Mouse (Mus musculus): ENCODE data around the gene Spryd4. TPM values are rescaled to one million over a fixed set of nuclear protein-coding genes. Genes with fewer than 3 reads are reported as not detected.

Spryd4 gene
- polyA plus RNA-seq, 1 experiment from 2014 or later, result 31.1 TPM

DNA sequence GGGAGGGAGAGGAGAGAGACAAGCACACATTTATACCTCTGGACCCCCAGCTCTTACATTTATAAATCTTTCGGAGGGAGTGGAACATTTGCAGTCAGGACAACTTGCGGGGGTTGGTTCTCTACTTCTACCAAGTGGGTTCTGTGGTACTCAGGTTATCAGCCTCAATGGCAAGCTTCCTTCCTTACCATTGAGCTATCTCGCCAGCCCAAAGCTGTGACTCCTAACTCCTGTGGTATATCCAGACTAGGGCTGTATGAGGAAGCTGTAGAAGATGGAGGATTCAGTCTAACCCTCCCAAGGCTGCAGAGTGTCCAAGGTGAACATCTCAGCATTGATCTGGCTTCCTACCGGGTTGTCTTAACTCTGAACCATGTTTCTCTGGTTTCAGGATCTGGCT lies 27.5 kb upstream of the Spryd4 start:
- Histone ChIP-seq H3K27ac (no peak overlapping the region), H3K9ac (no peak overlapping the region), H3K4me3 (replicated peaks) (no peak overlapping the region), H3K27me3 (replicated peaks) (no peaks in the 10 kb centered on the region), H3K36me3 (peaks cover 34% of the 10 kb centered on the region), H3K4me1 (no peaks in the 10 kb centered on the region), H3K4me2 (no peak overlapping the region), H3K9me3 (no peaks in the 10 kb centered on the region)
- ATAC-seq (ENCODE audit: insufficient read depth, low FRiP score, low read depth), result no peak
- WGBS, result 91% methylated on average over 4 of the region's 4 CpGs

- WGBS, result 78% methylated on average over 15 of the region's 15 CpGs
- ATAC-seq (ENCODE audit: insufficient read depth, low FRiP score, low read depth), result no peak
Measured at GRCm38 (mm10) chr10:128237807-128238480, 26.3 kb upstream of the Spryd4 start.

GRCm38 (mm10) chr10:128236321-128236720 lies 24.7 kb upstream of the Spryd4 start:
- no peak overlapping the region for H3K9ac ChIP-seq
- H3K9me3 ChIP-seq, result no peaks in the 10 kb centered on the region
- WGBS, result 65% methylated on average over 4 of the region's 4 CpGs
- H3K4me1 ChIP-seq, result no peaks in the 10 kb centered on the region
- no peak overlapping the region for H3K4me3 ChIP-seq (replicated peaks)
- ATAC-seq (ENCODE audit: insufficient read depth, low FRiP score, low read depth), result no peak
- no peak overlapping the region for H3K27ac ChIP-seq
- H3K36me3 ChIP-seq, result peaks cover 12% of the 10 kb centered on the region
- H3K4me2 ChIP-seq, result no peak overlapping the region
- H3K27me3 ChIP-seq (replicated peaks), result no peaks in the 10 kb centered on the region

More at GRCm38 (mm10) chr10:128237807-128238480, 26.3 kb upstream of the Spryd4 start:
- H3K36me3 ChIP-seq, result peaks cover 25% of the 10 kb centered on the region
- no peak overlapping the region for H3K9ac ChIP-seq
- no peak overlapping the region for H3K4me3 ChIP-seq (replicated peaks)
- no peak overlapping the region for H3K4me2 ChIP-seq
- no peaks in the 10 kb centered on the region for H3K27me3 ChIP-seq (replicated peaks)
- no peak overlapping the region for H3K27ac ChIP-seq
- H3K9me3 ChIP-seq, result no peaks in the 10 kb centered on the region
- H3K4me1 ChIP-seq, result no peaks in the 10 kb centered on the region

- no peaks in the 10 kb centered on the region for H3K36me3 ChIP-seq
- peak overlapping the region; percentile 77 for H3K4me3 ChIP-seq (replicated peaks)
- under 1% methylated on average over 14 of the region's 14 CpGs for WGBS
- H3K9ac ChIP-seq, result peak overlapping the region; percentile 75
- no peaks in the 10 kb centered on the region for H3K9me3 ChIP-seq
- peaks cover 7% of the 10 kb centered on the region for H3K4me1 ChIP-seq
- peak overlapping the region; percentile 66 for H3K4me2 ChIP-seq
- H3K27me3 ChIP-seq (replicated peaks), result no peaks in the 10 kb centered on the region
- peak overlapping the region; percentile 96 for H3K27ac ChIP-seq
- 0 out of 2 replicates have a peak, but pooled peaks have one; percentile 23 for ATAC-seq (ENCODE audit: insufficient read depth, low FRiP score, low read depth)
Measured at GRCm38 (mm10) chr10:128232420-128232985, 20.9 kb upstream of the Spryd4 start.

DNA sequence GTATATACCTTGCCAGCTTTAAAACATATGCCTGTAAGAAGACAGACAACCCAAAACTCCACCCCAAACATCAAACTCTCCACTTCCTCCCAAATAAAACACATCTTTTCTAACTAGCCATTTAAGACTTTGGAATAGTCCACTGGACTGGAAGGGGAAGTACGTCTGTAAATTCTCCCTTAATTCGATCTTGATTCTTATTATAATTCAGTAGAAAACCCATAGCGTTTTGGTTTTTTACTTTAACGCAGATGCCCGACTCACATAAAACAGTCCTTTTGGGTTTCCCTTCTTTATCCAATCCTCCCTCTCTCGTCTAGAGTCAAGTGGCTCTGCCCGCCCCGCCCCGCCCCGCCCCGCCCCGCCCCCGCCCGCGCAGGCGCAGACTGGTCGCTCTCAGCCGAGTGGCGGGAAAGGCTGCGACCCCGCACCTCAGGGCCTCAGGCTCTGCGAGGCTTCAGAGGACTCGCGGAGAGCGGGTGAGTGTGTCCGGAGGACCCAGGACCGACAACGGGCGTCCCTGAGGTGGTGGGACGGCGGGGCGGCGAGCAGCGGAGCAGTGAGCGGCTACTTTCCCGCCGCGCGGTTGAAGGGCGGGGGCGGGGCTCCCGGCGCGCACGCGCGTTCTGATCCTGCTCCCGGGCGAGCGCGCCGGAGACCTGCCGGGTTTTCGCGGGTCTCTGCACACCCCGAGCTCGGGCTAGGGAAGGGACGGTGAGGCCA lies 20.3 kb upstream of the Spryd4 start, which contains the start of gene Timeless:
Gene Timeless, plus strand, starts transcription at position 369 of the 723 bp plus-strand sequence.
- H3K27me3 ChIP-seq (replicated peaks), result no peaks in the 10 kb centered on the region
- H3K4me1 ChIP-seq, result peaks cover 7% of the 10 kb centered on the region
- H3K4me3 ChIP-seq (replicated peaks), result peak within 1 kb of the TSS; percentile 77
- H3K4me2 ChIP-seq, result peak within 1 kb of the TSS; percentile 66
- H3K9me3 ChIP-seq, result no peaks in the 10 kb centered on the region
- no peaks in the 10 kb centered on the region for H3K36me3 ChIP-seq
- peak within 1 kb of the TSS; percentile 96 for H3K27ac ChIP-seq
- WGBS, result under 1% methylated on average over 48 of the region's 58 CpGs
- H3K9ac ChIP-seq, result peak within 1 kb of the TSS; percentile 75
- peak; percentile 91 for ATAC-seq (ENCODE audit: insufficient read depth, low FRiP score, low read depth)

- Histone ChIP-seq H3K4me3 (replicated peaks) (peak overlapping the region; percentile 77), H3K4me1 (peaks cover 7% of the 10 kb centered on the region), H3K9ac (peak overlapping the region; percentile 22; the same call in 1 of the 2 replicates), H3K4me2 (peak overlapping the region; percentile 66), H3K36me3 (no peaks in the 10 kb centered on the region), H3K27me3 (replicated peaks) (no peaks in the 10 kb centered on the region), H3K9me3 (no peaks in the 10 kb centered on the region), H3K27ac (peak overlapping the region; percentile 96)
- ATAC-seq (ENCODE audit: insufficient read depth, low FRiP score, low read depth), result no peak
- WGBS, result 4% methylated on average over 5 of the region's 5 CpGs
Measured at GRCm38 (mm10) chr10:128231146-128231545, 19.5 kb upstream of the Spryd4 start.

- H3K4me3 ChIP-seq (replicated peaks), result no peak overlapping the region
- H3K36me3 ChIP-seq, result no peaks in the 10 kb centered on the region
- 73% methylated on average over 12 of the region's 12 CpGs for WGBS
- H3K27ac ChIP-seq, result no peak overlapping the region
- no peaks in the 10 kb centered on the region for H3K9me3 ChIP-seq
- no peak overlapping the region for H3K9ac ChIP-seq
- peaks cover 8% of the 10 kb centered on the region for H3K4me1 ChIP-seq
- no peak for ATAC-seq (ENCODE audit: insufficient read depth, low FRiP score, low read depth)
- H3K4me2 ChIP-seq, result no peak overlapping the region
- no peaks in the 10 kb centered on the region for H3K27me3 ChIP-seq (replicated peaks)
Measured at GRCm38 (mm10) chr10:128230582-128230981, 19.0 kb upstream of the Spryd4 start.

- WGBS, result 88% methylated on average over 8 of the region's 8 CpGs
- Histone ChIP-seq H3K9me3 (no peaks in the 10 kb centered on the region), H3K4me2 (no peak overlapping the region)
Measured at GRCm38 (mm10) chr10:128228009-128228408, 16.4 kb upstream of the Spryd4 start.

GRCm38 (mm10) chr10:128227592-128227991 lies 16.0 kb upstream of the Spryd4 start:
- Histone ChIP-seq H3K4me3 (replicated peaks) (no peak overlapping the region), H3K27ac (no peak overlapping the region), H3K4me1 (peaks cover 14% of the 10 kb centered on the region), H3K27me3 (replicated peaks) (no peaks in the 10 kb centered on the region), H3K9me3 (no peaks in the 10 kb centered on the region), H3K4me2 (no peak overlapping the region), H3K9ac (no peak overlapping the region), H3K36me3 (no peaks in the 10 kb centered on the region)
- ATAC-seq (ENCODE audit: insufficient read depth, low FRiP score, low read depth), result no peak
- 76% methylated on average over 9 of the region's 9 CpGs for WGBS

More at GRCm38 (mm10) chr10:128228009-128228408, 16.4 kb upstream of the Spryd4 start:
- Histone ChIP-seq H3K4me3 (replicated peaks) (no peak overlapping the region), H3K4me1 (peaks cover 14% of the 10 kb centered on the region), H3K27ac (no peak overlapping the region), H3K27me3 (replicated peaks) (no peaks in the 10 kb centered on the region), H3K9ac (no peak overlapping the region), H3K36me3 (no peaks in the 10 kb centered on the region)
- ATAC-seq (ENCODE audit: insufficient read depth, low FRiP score, low read depth), result no peak

DNA sequence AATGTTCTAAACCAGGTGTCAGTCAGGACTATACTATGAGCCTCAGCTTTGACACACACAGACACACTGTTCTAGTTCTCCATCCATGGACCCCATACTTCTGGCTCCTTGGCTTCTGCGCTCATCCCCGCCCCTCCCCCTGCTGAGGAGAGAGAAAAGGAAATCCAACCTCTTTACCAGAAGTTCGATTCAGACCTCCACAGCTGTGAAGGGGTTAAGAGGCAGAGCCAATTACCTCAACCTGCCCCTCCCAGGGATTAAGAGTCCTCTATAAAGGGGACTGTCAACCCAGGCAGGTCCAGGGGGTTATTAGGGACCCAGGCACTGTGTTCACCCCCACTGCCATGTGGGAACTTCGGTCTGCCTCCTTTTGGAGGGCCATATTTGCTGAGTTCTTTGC lies 13.9 kb upstream of the Spryd4 start, which contains the start of gene Mip:
Gene Mip, plus strand, starts transcription at position 301 of the 400 bp plus-strand sequence.
- 56% methylated on average over 4 of the region's 4 CpGs for WGBS
- no peaks in the 10 kb centered on the region for H3K9me3 ChIP-seq
- no peak within 1 kb of the TSS for H3K4me2 ChIP-seq
- no peak for ATAC-seq (ENCODE audit: insufficient read depth, low FRiP score, low read depth)
- H3K4me3 ChIP-seq (replicated peaks), result no peak within 1 kb of the TSS
- H3K27ac ChIP-seq, result no peak within 1 kb of the TSS
- H3K4me1 ChIP-seq, result peaks cover 7% of the 10 kb centered on the region; the same call in 1 of the 2 replicates
- no peak within 1 kb of the TSS for H3K9ac ChIP-seq
- H3K36me3 ChIP-seq, result no peaks in the 10 kb centered on the region
- no peaks in the 10 kb centered on the region for H3K27me3 ChIP-seq (replicated peaks)

DNA sequence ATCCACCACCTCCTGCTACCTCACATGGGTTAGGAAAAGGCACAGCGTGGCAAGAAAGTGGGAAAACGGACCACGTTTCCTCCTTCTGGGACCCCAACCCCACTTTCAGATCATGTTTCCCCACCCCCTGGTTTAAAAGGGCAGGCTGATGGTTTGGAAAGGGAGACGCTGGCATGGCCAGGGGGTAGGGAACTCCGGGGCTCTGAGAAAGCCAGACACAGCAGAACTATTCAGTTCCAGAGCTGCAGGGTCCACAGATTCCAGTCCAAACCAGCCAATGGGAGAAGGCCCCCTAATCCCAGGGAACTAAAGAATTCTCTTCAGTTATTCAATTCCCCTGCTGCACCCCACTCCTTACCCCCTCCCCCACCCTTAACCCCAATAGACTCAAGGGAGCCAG lies 13.5 kb upstream of the Spryd4 start:
- peaks cover 6% of the 10 kb centered on the region; the same call in 1 of the 2 replicates for H3K4me1 ChIP-seq
- H3K36me3 ChIP-seq, result no peaks in the 10 kb centered on the region
- H3K4me3 ChIP-seq (replicated peaks), result no peak overlapping the region
- H3K9me3 ChIP-seq, result no peaks in the 10 kb centered on the region
- H3K27ac ChIP-seq, result no peak overlapping the region
- ATAC-seq (ENCODE audit: insufficient read depth, low FRiP score, low read depth), result no peak
- WGBS, result 48% methylated on average over 5 of the region's 5 CpGs
- no peak overlapping the region for H3K9ac ChIP-seq
- H3K27me3 ChIP-seq (replicated peaks), result no peaks in the 10 kb centered on the region
- no peak overlapping the region for H3K4me2 ChIP-seq

All from stomach, embryonic 15.5 days (tissue).